Mouse (Mus musculus) thymus, adult 2 months (tissue): ENCODE results near the gene Gm49322. TPM values are rescaled to one million over a fixed set of nuclear protein-coding genes. Genes with fewer than 3 reads are reported as not detected.
"Not testable (repeated sequence)": the region's sequence is repeated elsewhere in the genome, so short reads cannot be mapped to it uniquely, and the experiment has no call there.

Experiments used
- DNase-seq: peaks from one replicate; pipeline ENCODE4 v3.0.0; 2021
- H3K27ac ChIP-seq: fragments of 200-500 bp; 2 replicates; pipeline ENCODE4 v1.5.1; 2012; ENCODE audit warnings: low read length, control low read depth; ENCODE audit not compliant: control insufficient read depth, insufficient read depth
- H3K27me3 ChIP-seq: fragments of 200-500 bp; 2 replicates; pipeline ENCODE4 v1.6.1; 2012; ENCODE audit warnings: mild to moderate bottlenecking, low read length, moderate library complexity, mixed read lengths; ENCODE audit not compliant: control insufficient read depth, insufficient read depth
- H3K36me3 ChIP-seq: fragments of 200-500 bp; 2 replicates; pipeline ENCODE4 v1.6.1; 2012; ENCODE audit warnings: mild to moderate bottlenecking, low read length, moderate library complexity; ENCODE audit not compliant: control insufficient read depth, insufficient read depth
- H3K4me1 ChIP-seq: fragments of 200-500 bp; replicated peaks from 2 replicates; pipeline ENCODE4 v1.6.1; 2012; ENCODE audit warnings: low read length; ENCODE audit not compliant: control insufficient read depth, insufficient read depth
- H3K4me3 ChIP-seq: fragments of 200-500 bp; 2 replicates; pipeline ENCODE4 v1.5.1; 2012; ENCODE audit warnings: mild to moderate bottlenecking, low read length, control low read depth, moderate library complexity; ENCODE audit not compliant: control insufficient read depth, insufficient read depth
- CTCF ChIP-seq: fragments of 200-500 bp; IDR thresholded peaks from 2 replicates; pipeline ENCODE4 v1.5.1; 2012; ENCODE audit warnings: mild to moderate bottlenecking, control low read depth, low read length, moderate library complexity, borderline replicate concordance; ENCODE audit not compliant: control insufficient read depth, poor library complexity, insufficient read depth; ENCODE audit errors: extremely low read depth
- POLR2A ChIP-seq: fragments of 200-500 bp; IDR thresholded peaks from 2 replicates; pipeline ENCODE4 v1.6.1; 2012; ENCODE audit warnings: mild to moderate bottlenecking, low read length, control low read depth, moderate library complexity; ENCODE audit not compliant: control insufficient read depth, poor library complexity, insufficient read depth; ENCODE audit errors: extremely low read depth
- WGBS: fragments of 180-500 bp; shearing (Covaris S2); methylation state at CpG from one replicate; pipeline ENCODE4 v1.1.7; 2018; 5-methylcytosine and 5-hydroxymethylcytosine counted together
- polyA plus RNA-seq: library from polyadenylated mRNA; depleted of rRNA; stranded (reverse); fragments of >200 nt; gene quantifications from 2 replicates; pipeline ENCODE4 v1.2.3, GENCODE M21; 2012; rRNA removed

Gm49322 gene
- 7.5 and 8.1 TPM in 2 replicates for polyA plus RNA-seq

DNA sequence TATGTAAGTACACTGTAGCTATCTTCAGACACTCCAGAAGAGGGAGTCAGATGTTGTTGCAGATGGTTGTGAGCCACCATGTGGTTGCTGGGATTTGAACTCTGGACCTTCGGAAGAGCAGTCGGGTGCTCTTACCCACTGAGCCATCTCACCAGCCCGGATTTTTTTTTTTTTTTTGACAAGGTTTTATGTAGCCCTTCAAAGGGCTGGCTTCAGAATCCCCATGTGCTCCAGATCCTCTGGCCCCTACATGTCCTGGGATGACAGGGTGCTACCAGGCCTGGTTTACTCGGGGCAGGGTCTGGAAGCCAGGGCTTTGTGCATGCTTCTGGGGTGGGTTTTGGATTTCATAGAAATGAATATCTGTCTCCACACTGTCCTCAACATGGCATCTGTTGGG lies at the start of gene Gm49322:
TSS of gene Gm49322 (plus strand) at position 301 of the 400 bp plus-strand sequence.
- 90% methylated on average over 4 of the region's 4 CpGs for WGBS
- Histone ChIP-seq H3K4me1 (peaks cover 71% of the 10 kb centered on the region), H3K4me3 (peak within 1 kb of the TSS; percentile 28)
- not testable (repeated sequence) for DNase-seq, H3K36me3 ChIP-seq, H3K27ac ChIP-seq, H3K27me3 ChIP-seq

- TF ChIP-seq CTCF (peak; percentile 86), POLR2A (no peak)
- Histone ChIP-seq H3K36me3 (no peaks in the 10 kb centered on the region), H3K4me3 (no peak overlapping the region), H3K27me3 (no peaks in the 10 kb centered on the region), H3K4me1 (peaks cover 38% of the 10 kb centered on the region), H3K27ac (no peak overlapping the region)
- peak; percentile 67 for DNase-seq
- 56% methylated on average over 5 of the region's 5 CpGs for WGBS
These were observed 48.4 kb upstream of the Gm49322 start for GRCm38 (mm10) chr10:80557346-80557965.

DNA sequence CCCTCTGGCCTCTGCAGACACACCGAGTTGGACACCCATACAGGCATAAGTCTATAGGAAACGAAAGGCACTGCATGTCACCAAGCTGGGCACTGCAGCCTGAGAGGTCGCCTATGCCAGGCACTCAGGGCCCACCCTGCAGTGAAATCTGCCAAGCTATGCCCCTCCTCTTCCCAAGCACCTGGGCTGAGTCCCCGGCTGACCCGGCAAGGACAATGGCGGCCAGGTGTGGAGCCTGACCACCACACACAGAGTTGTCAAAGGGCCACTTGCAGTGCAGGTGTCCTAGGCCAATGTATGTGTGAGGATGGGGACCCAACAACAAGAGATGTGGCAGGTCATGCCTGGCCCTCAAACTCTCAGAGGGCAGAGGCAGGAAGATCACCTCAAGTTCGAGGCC lies 46.4 kb upstream of the Gm49322 start:
- no peaks in the 10 kb centered on the region for H3K36me3 ChIP-seq
- no peak overlapping the region for H3K27ac ChIP-seq
- peaks cover 38% of the 10 kb centered on the region for H3K4me1 ChIP-seq
- no peak overlapping the region for H3K4me3 ChIP-seq
- TF ChIP-seq CTCF (no peak), POLR2A (no peak)
- DNase-seq = no peak
- WGBS = 91% methylated on average over 7 of the region's 7 CpGs
- H3K27me3 ChIP-seq = no peaks in the 10 kb centered on the region

GRCm38 (mm10) chr10:80560621-80561020 lies 45.2 kb upstream of the Gm49322 start:
- TF ChIP-seq POLR2A = no peak
- TF ChIP-seq CTCF = no peak
- no peak for DNase-seq
- Histone ChIP-seq H3K27me3 (no peaks in the 10 kb centered on the region), H3K4me1 (peaks cover 40% of the 10 kb centered on the region), H3K36me3 (no peaks in the 10 kb centered on the region), H3K4me3 (peak overlapping the region; percentile 65), H3K27ac (no peak overlapping the region)
- WGBS = 0% methylated on average over 13 of the region's 13 CpGs

DNA sequence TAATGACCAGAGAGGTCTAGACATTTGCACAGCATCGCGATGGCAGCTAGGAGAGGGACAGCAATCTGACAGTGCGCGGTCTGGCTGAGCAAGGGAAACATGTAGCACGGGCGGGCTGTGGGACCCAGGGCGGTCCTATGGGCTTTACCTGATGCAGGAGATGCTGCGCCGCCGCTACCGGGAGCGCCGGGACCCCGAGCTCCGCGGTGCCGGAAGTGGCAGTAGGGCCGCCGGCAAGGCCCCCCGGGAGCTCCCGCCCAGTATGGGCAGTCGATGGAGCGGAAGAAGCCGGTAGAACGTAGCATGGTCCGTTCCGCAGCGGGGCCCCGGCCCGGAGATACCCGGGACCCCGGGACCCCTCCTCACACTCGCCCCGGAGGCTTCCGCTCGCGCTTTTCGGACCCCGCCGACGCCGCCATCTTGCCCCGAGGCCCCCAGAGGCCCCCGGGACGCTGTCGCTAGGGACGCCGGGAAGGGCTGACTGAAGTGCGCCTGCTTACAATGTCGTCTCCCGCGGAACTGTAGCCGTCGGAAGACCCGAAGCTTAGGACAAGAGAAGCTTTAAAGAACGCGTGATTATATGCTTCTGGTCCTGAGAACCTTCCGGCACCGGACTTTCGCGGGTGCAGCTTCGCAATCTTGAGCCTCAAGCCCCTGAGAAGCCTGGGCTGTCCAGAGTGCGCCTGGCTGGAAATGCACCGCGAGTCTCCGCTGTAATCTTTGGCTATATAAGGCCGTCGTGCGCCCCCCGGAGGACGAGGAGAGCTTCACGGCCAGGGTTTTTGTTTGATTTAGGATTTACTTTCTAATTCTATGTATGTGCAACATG lies 44.5 kb upstream of the Gm49322 start, which contains the start of gene Rexo1:
TSS of gene Rexo1 (minus strand) at position 445 of the 829 bp plus-strand sequence.
- TF ChIP-seq POLR2A = peak; percentile 69
- TF ChIP-seq CTCF = peak; percentile 65; the same call in 1 of the 2 replicates
- H3K27ac ChIP-seq = peak within 1 kb of the TSS; percentile 41; the same call in 1 of the 2 replicates
- WGBS = under 1% methylated on average over 72 of the region's 72 CpGs
- peak; percentile 95 for DNase-seq
- H3K27me3 ChIP-seq = no peaks in the 10 kb centered on the region
- H3K4me3 ChIP-seq = peak within 1 kb of the TSS; percentile 65
- H3K4me1 ChIP-seq = peaks cover 45% of the 10 kb centered on the region
- no peaks in the 10 kb centered on the region for H3K36me3 ChIP-seq

- no peaks in the 10 kb centered on the region; the same call in 1 of the 2 replicates for H3K36me3 ChIP-seq
- no peak overlapping the region for H3K4me3 ChIP-seq
- peak overlapping the region; percentile 19 for H3K27ac ChIP-seq
- H3K27me3 ChIP-seq = no peaks in the 10 kb centered on the region
- 20% methylated on average over 17 of the region's 17 CpGs for WGBS
- TF ChIP-seq CTCF (peak; percentile 94; the same call in 1 of the 2 replicates), POLR2A (no peak)
- H3K4me1 ChIP-seq = peaks cover 46% of the 10 kb centered on the region
- DNase-seq = peak; percentile 93
These were observed 39.3 kb upstream of the Gm49322 start for GRCm38 (mm10) chr10:80566375-80567092.
